Mouse (Mus musculus): Measurements from ENCODE around the gene 4932411N23Rik. TPM values are rescaled to one million over a fixed set of nuclear protein-coding genes. Genes with fewer than 3 reads are reported as not detected.

4932411N23Rik gene
- not detected in 4 replicates for total RNA-seq (2023)

DNA sequence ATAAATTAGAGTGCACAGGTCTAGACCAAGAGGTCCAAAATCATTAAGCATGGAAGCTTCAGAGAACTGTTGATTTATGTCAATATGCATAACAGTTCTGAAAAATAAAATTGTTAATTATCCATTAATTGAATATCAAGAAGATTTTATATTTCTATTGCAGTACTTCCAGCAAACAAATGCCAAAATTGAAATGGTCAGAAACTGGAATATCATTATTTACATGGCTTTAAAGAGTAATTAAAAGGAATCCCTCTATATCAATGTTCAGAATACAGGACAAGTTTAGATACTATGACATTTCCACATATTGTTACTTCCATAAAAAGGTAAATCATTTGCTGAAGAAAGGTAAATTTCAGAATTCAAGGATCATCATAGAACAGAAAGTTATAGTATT is at the start of gene 4932411N23Rik:
Gene 4932411N23Rik, minus strand, starts transcription at position 101 of the 400 bp plus-strand sequence.

Other genes starting within 250 kb of the 4932411N23Rik start
- not detected in 4 replicates for gene Gm382, start 224.1 kb upstream of the 4932411N23Rik start, total RNA-seq (2023)

All from B cell, adult 62 days (primary cell).